Mouse (Mus musculus) heart, postnatal 14 days (tissue): ENCODE measurements around the gene Gm20388. TPM values are rescaled to one million over a fixed set of nuclear protein-coding genes. Genes with fewer than 3 reads are reported as not detected.
"Not testable (repeated sequence)": the region's sequence is repeated elsewhere in the genome, so short reads cannot be mapped to it uniquely, and the experiment has no call there.

Experiments
- DNase-seq, 2 experiments: peaks; one replicate each; pipeline ENCODE4 v3.0.0; 2021 to 2022
- intact Hi-C: fragments of 180-260 bp; cut with DNase I; formaldehyde crosslinking; loops from one replicate; pipeline ENCODE4 v1.15.1; 2025
- total RNA-seq, 2 experiments: library from RNA; stranded (reverse); gene quantifications; 2 replicates each; pipeline ENCODE4 v1.2.3; 2021

Gene Gm20388
- total RNA-seq, 2 experiments from 2014 or later = 0.24 TPM; not detected in 1

- DNase-seq = no peak
- intact Hi-C loops = loop anchor here (2.0 to 5.0 kb wide), 3 partner anchors 21 to 137 kb away; partner anchors contain the start of gene Rpl13
Measured at GRCm38 (mm10) chr8:123043941-123044340, 3133.3 kb downstream of the Gm20388 start.

- DNase-seq = not testable (repeated sequence)
- intact Hi-C loops = loop anchor here (5.0 kb wide), 1 partner anchor 57 kb away; the partner anchor contains the start of gene Rpl13
Measured at GRCm38 (mm10) chr8:123044743-123045425, 3134.2 kb downstream of the Gm20388 start.

- intact Hi-C loops = no loop called here
- DNase-seq = no peak
Measured at GRCm38 (mm10) chr8:123046706-123047105, 3136.1 kb downstream of the Gm20388 start.

- intact Hi-C loops = no loop called here
- DNase-seq = no peak
Measured at GRCm38 (mm10) chr8:123047827-123048226, 3137.2 kb downstream of the Gm20388 start.

GRCm38 (mm10) chr8:123048402-123048801 lies 3137.8 kb downstream of the Gm20388 start:
- no peak for DNase-seq
- intact Hi-C loops = no loop called here

- intact Hi-C loops = no loop called here
- no peak for DNase-seq
Measured at GRCm38 (mm10) chr8:123051458-123051857, 3140.8 kb downstream of the Gm20388 start.

GRCm38 (mm10) chr8:123062721-123063120 lies 3152.1 kb downstream of the Gm20388 start, which contains the start of gene Spg7:
TSS of gene Spg7 (plus strand) at chr8:123062942.
- intact Hi-C loops = no loop called here
- DNase-seq = no peak

- no peak for DNase-seq
- intact Hi-C loops = loop anchor here (2.0 kb wide), 1 partner anchor 21 kb away; the partner anchor contains the start of gene Ankrd11
Measured at GRCm38 (mm10) chr8:123064072-123064471, 3153.4 kb downstream of the Gm20388 start.

GRCm38 (mm10) chr8:123064809-123065213 lies 3154.2 kb downstream of the Gm20388 start:
- intact Hi-C loops = loop anchor here (1.0 to 5.0 kb wide), 3 partner anchors 22 to 228 kb away; partner anchors contain the start of gene Ankrd11
- DNase-seq = peak in 1 of 2 experiments; percentile 31

- intact Hi-C loops = loop anchor here (1.0 to 5.0 kb wide), 3 partner anchors 23 to 228 kb away; partner anchors contain the start of gene Ankrd11
- peak; percentile 98 for DNase-seq
Measured at GRCm38 (mm10) chr8:123065214-123066100, 3154.8 kb downstream of the Gm20388 start.

- DNase-seq = no peak
- intact Hi-C loops = loop anchor here (5.0 kb wide), 1 partner anchor 229 kb away; no protein-coding TSS in a partner anchor
Measured at GRCm38 (mm10) chr8:123066101-123066683, 3155.6 kb downstream of the Gm20388 start.

- DNase-seq = peak; percentile 54 to 55
- intact Hi-C loops = no loop called here
Measured at GRCm38 (mm10) chr8:123071176-123071575, 3160.5 kb downstream of the Gm20388 start.

GRCm38 (mm10) chr8:123077213-123077612 lies 3166.6 kb downstream of the Gm20388 start:
- no peak for DNase-seq
- intact Hi-C loops = no loop called here

- DNase-seq = no peak
- intact Hi-C loops = no loop called here
Measured at GRCm38 (mm10) chr8:123082993-123083392, 3172.4 kb downstream of the Gm20388 start.

- intact Hi-C loops = no loop called here
- no peak for DNase-seq
Measured at GRCm38 (mm10) chr8:123083610-123084009, 3173.0 kb downstream of the Gm20388 start.

GRCm38 (mm10) chr8:123087289-123087688 lies 3176.6 kb downstream of the Gm20388 start:
- DNase-seq = no peak
- intact Hi-C loops = no loop called here

GRCm38 (mm10) chr8:123097216-123097615 lies 3186.6 kb downstream of the Gm20388 start:
- no peak for DNase-seq
- intact Hi-C loops = no loop called here

GRCm38 (mm10) chr8:123097786-123098584 lies 3187.3 kb downstream of the Gm20388 start:
- no peak for DNase-seq
- intact Hi-C loops = no loop called here

GRCm38 (mm10) chr8:123100288-123100687 lies 3189.6 kb downstream of the Gm20388 start:
- no peak for DNase-seq
- intact Hi-C loops = loop anchor here (2.0 to 5.0 kb wide), 3 partner anchors 58 to 263 kb away; partner anchors contain the start of gene Ankrd11
